Mouse (Mus musculus) liver, postnatal 0 days (tissue): ENCODE results near the gene Pkp1. TPM values are rescaled to one million over a fixed set of nuclear protein-coding genes. Genes with fewer than 3 reads are reported as not detected.

Experiments used
- ATAC-seq: fragments of 200-750 bp; cut with Nextera tagmentation; 2 replicates; pipeline ENCODE4 v1.8.0; 2017; ENCODE audit warnings: mild to moderate bottlenecking, moderate library complexity
- DNase-seq: peaks from one replicate; pipeline ENCODE4 v3.0.0-alpha.2; 2016
- H3K27ac ChIP-seq: fragments of 300-500 bp; sonication (generic); 2 replicates; pipeline ENCODE4 v1.5.1; 2014; ENCODE audit warnings: antibody characterized with exemption, moderate library complexity, mild to moderate bottlenecking, low read depth
- H3K27me3 ChIP-seq: fragments of 300-500 bp; sonication (generic); 2 replicates; pipeline ENCODE4 v1.6.1; 2014; ENCODE audit warnings: low read length, control low read depth, mixed read lengths; ENCODE audit not compliant: insufficient read depth
- H3K36me3 ChIP-seq: fragments of 300-500 bp; sonication (generic); replicated peaks from 2 replicates; pipeline ENCODE4 v1.6.1; 2014; ENCODE audit warnings: mild to moderate bottlenecking, control low read depth, low read length, moderate library complexity, mixed read lengths; ENCODE audit not compliant: insufficient read depth
- H3K4me1 ChIP-seq: fragments of 300-500 bp; sonication (generic); 2 replicates; pipeline ENCODE4 v1.6.1; 2014; ENCODE audit warnings: antibody characterized with exemption, mild to moderate bottlenecking, control low read depth; ENCODE audit not compliant: insufficient read depth
- H3K4me2 ChIP-seq: fragments of 300-500 bp; sonication (generic); 2 replicates; pipeline ENCODE4 v1.6.1; 2014; ENCODE audit warnings: low read depth, mild to moderate bottlenecking, low read length, moderate library complexity, mixed read lengths
- H3K4me3 ChIP-seq: fragments of 300-500 bp; sonication (generic); 2 replicates; pipeline ENCODE4 v1.5.1; 2014; ENCODE audit warnings: low read depth, low read length
- H3K9ac ChIP-seq: fragments of 300-500 bp; sonication (generic); replicated peaks from 2 replicates; pipeline ENCODE4 v1.6.1; 2014; ENCODE audit warnings: mild to moderate bottlenecking, moderate library complexity
- H3K9me3 ChIP-seq: fragments of 300-500 bp; sonication (generic); 2 replicates; pipeline ENCODE4 v1.6.1; 2016; ENCODE audit warnings: mild to moderate bottlenecking, control low read depth, low read length, mixed read lengths
- CTCF ChIP-seq: sonication (generic); IDR thresholded peaks from 2 replicates; pipeline ENCODE4 v1.5.1; 2016; ENCODE audit warnings: antibody characterized with exemption, low read depth
- EP300 ChIP-seq: IDR thresholded peaks from 2 replicates; pipeline ENCODE4 v1.6.1; 2016; ENCODE audit warnings: antibody characterized with exemption, low read depth, mild to moderate bottlenecking
- WGBS: fragments of 180-500 bp; shearing (Covaris S2); extraction: QIAGEN DNeasy Blood & Tissue Kit; methylation state at CpG from one replicate; pipeline ENCODE4 v1.1.7; 2014; ENCODE audit not compliant: insufficient replicate concordance; 5-methylcytosine and 5-hydroxymethylcytosine counted together
- polyA plus RNA-seq: library from polyadenylated mRNA; unstranded; fragments of >200 nt; fragmentation: Nextera tagmentation; extraction: Ambion mirVana; gene quantifications from 2 replicates; pipeline ENCODE4 v1.2.1, GENCODE M21; 2015

Gene Pkp1
- polyA plus RNA-seq, 1 experiment from 2014 or later: 0.05 TPM

- H3K9ac ChIP-seq: no peak overlapping the region
- no peak overlapping the region for H3K4me3 ChIP-seq
- H3K36me3 ChIP-seq: no peaks in the 10 kb centered on the region
- DNase-seq (peak; percentile 72), ATAC-seq (no peak)
- no peak for TF ChIP-seq EP300
- TF ChIP-seq CTCF: peak; percentile 90
- WGBS: 58% methylated on average over 10 of the region's 10 CpGs
- H3K9me3 ChIP-seq: no peaks in the 10 kb centered on the region
- no peak overlapping the region for H3K4me2 ChIP-seq
- no peaks in the 10 kb centered on the region for H3K4me1 ChIP-seq
- no peaks in the 10 kb centered on the region for H3K27me3 ChIP-seq
- H3K27ac ChIP-seq: no peak overlapping the region
Measured at GRCm38 (mm10) chr1:135882385-135883109, 36.5 kb downstream of the Pkp1 start.

GRCm38 (mm10) chr1:135877248-135877647, 41.8 kb downstream of the Pkp1 start:
- TF ChIP-seq CTCF: no peak
- no peak for TF ChIP-seq EP300
- Histone ChIP-seq H3K36me3 (no peaks in the 10 kb centered on the region), H3K27ac (no peak overlapping the region), H3K4me3 (no peak overlapping the region), H3K4me1 (no peaks in the 10 kb centered on the region), H3K27me3 (no peaks in the 10 kb centered on the region), H3K4me2 (no peak overlapping the region), H3K9ac (no peak overlapping the region), H3K9me3 (no peaks in the 10 kb centered on the region)
- ATAC-seq: no peak
- DNase-seq: no peak
- whole genome bisulfite sequencing: 57% methylated on average over 2 of the region's 2 CpGs

- no peak overlapping the region for H3K27ac ChIP-seq
- DNase-seq (no peak), ATAC-seq (no peak)
- H3K4me2 ChIP-seq: no peak overlapping the region
- H3K9me3 ChIP-seq: no peaks in the 10 kb centered on the region
- H3K36me3 ChIP-seq: no peaks in the 10 kb centered on the region
- no peaks in the 10 kb centered on the region for H3K4me1 ChIP-seq
- H3K27me3 ChIP-seq: no peaks in the 10 kb centered on the region
- WGBS: 70% methylated on average over 4 of the region's 4 CpGs
- H3K4me3 ChIP-seq: no peak overlapping the region
- TF ChIP-seq CTCF (no peak), EP300 (no peak)
- H3K9ac ChIP-seq: no peak overlapping the region
Measured at GRCm38 (mm10) chr1:135872991-135873390, 46.0 kb downstream of the Pkp1 start.

- peaks cover 6% of the 10 kb centered on the region; the same call in 1 of the 2 replicates for H3K27me3 ChIP-seq
- no peak overlapping the region for H3K9ac ChIP-seq
- no peaks in the 10 kb centered on the region for H3K4me1 ChIP-seq
- no peaks in the 10 kb centered on the region for H3K36me3 ChIP-seq
- H3K9me3 ChIP-seq: no peaks in the 10 kb centered on the region
- DNase-seq (no peak), ATAC-seq (no peak)
- H3K4me2 ChIP-seq: no peak overlapping the region
- TF ChIP-seq EP300 (no peak), CTCF (no peak)
- no peak overlapping the region for H3K27ac ChIP-seq
- no peak overlapping the region for H3K4me3 ChIP-seq
- WGBS: 73% methylated on average over 6 of the region's 6 CpGs
Measured at GRCm38 (mm10) chr1:135868570-135868969, 50.4 kb downstream of the Pkp1 start.

- DNase-seq: peak; percentile 87
- peak; percentile 70 for ATAC-seq
- no peaks in the 10 kb centered on the region for H3K9me3 ChIP-seq
- no peak overlapping the region for H3K9ac ChIP-seq
- peaks cover 6% of the 10 kb centered on the region; the same call in 1 of the 2 replicates for H3K27me3 ChIP-seq
- H3K4me1 ChIP-seq: no peaks in the 10 kb centered on the region
- H3K4me3 ChIP-seq: no peak overlapping the region
- WGBS: 45% methylated on average over 19 of the region's 19 CpGs
- H3K36me3 ChIP-seq: no peaks in the 10 kb centered on the region
- no peak overlapping the region for H3K27ac ChIP-seq
- no peak overlapping the region for H3K4me2 ChIP-seq
- TF ChIP-seq CTCF (peak; percentile 98), EP300 (no peak)
Measured at GRCm38 (mm10) chr1:135865518-135866194, 53.4 kb downstream of the Pkp1 start.

- Histone ChIP-seq H3K36me3 (no peaks in the 10 kb centered on the region), H3K27me3 (peaks cover 6% of the 10 kb centered on the region; the same call in 1 of the 2 replicates), H3K4me3 (no peak overlapping the region), H3K4me1 (no peaks in the 10 kb centered on the region), H3K4me2 (no peak overlapping the region), H3K27ac (no peak overlapping the region), H3K9me3 (no peaks in the 10 kb centered on the region), H3K9ac (no peak overlapping the region)
- DNase-seq: no peak
- TF ChIP-seq EP300: no peak
- no peak for TF ChIP-seq CTCF
- no peak for ATAC-seq
- WGBS: 63% methylated on average over 6 of the region's 6 CpGs
Measured at GRCm38 (mm10) chr1:135864830-135865229, 54.2 kb downstream of the Pkp1 start.
